39 mouse cellular contexts compared by ENCODE assay signal in the genomic region with DNA sequence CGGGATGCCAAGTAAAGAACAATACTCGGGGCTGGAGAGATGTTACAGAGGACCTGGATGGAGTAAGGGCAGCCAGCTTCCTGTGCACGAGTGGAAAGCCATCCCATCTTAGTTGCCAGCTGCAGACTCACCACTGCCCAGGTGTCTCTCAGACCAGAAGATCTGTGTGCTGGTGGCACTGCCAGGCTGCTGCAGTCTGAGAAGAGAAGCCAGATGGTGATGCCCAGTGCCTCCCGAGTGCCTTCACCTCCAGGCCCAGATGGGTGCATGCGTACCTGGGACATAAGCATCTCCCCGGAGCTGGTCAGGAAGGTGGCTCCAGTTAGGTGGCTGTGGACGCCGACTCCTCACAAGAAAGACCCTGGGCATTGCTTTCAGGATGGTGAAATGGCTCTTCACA. TPM values are rescaled to one million over a fixed set of nuclear protein-coding genes. Genes with fewer than 3 reads are reported as not detected.
"Had no signal": no experiment of that assay in that cellular context is flagged by ENCODE, and none has a peak within 500 bp of the region (broad histone marks: within the 10 kb centered on the region; RNA-seq: fewer than 3 reads in every experiment).

No protein-coding gene starts in this region.

- ATAC-seq: hindbrain, postnatal 0 days; intestine, embryonic 16.5 days had no signal

- H3K9ac ChIP-seq: heart, embryonic 13.5 days; heart, embryonic 15.5 days; hindbrain, embryonic 13.5 days; hindbrain, embryonic 15.5 days; kidney, embryonic 15.5 days; limb, embryonic 13.5 days; limb, embryonic 15.5 days; liver, embryonic 14.5 days had no signal

- H3K4me2 ChIP-seq: heart, embryonic 11.5 days; heart, embryonic 13.5 days; heart, embryonic 15.5 days; hindbrain, embryonic 13.5 days; hindbrain, embryonic 15.5 days; kidney, embryonic 15.5 days; limb, embryonic 13.5 days; limb, embryonic 15.5 days; liver, embryonic 11.5 days had no signal

- H3K4me3 ChIP-seq: heart, adult 2 months; heart, embryonic 13.5 days; heart, embryonic 15.5 days; hindbrain, embryonic 13.5 days; hindbrain, embryonic 15.5 days; kidney, embryonic 15.5 days; limb, embryonic 13.5 days; limb, embryonic 15.5 days had no signal

- H3K9me3 ChIP-seq: heart, embryonic 13.5 days; heart, embryonic 15.5 days; hindbrain, embryonic 13.5 days; hindbrain, embryonic 15.5 days; kidney, embryonic 15.5 days; limb, embryonic 13.5 days; limb, embryonic 15.5 days had no signal

- DNase-seq: gastrocnemius, postnatal 36 days; heart, adult 2 months; heart, postnatal 14 days; heart, postnatal 36 days; kidney, postnatal 14 days; kidney, postnatal 36 days; layer of hippocampus, adult 9-11 months; layer of hippocampus, postnatal 36 days; left cerebral cortex, postnatal 4 days had no signal

- H3K27ac ChIP-seq: heart, adult 2 months; heart, embryonic 13.5 days; heart, embryonic 15.5 days; hindbrain, embryonic 13.5 days; hindbrain, embryonic 15.5 days; hindbrain, postnatal 0 days; kidney, embryonic 15.5 days; kidney, postnatal 0 days; limb, embryonic 13.5 days; limb, embryonic 15.5 days; liver, embryonic 14.5 days had no signal

- H3K27me3 ChIP-seq: heart, embryonic 13.5 days; heart, embryonic 15.5 days; hindbrain, embryonic 13.5 days; hindbrain, embryonic 15.5 days; kidney, embryonic 15.5 days; limb, embryonic 13.5 days; limb, embryonic 15.5 days had no signal

RNA-seq across cellular contexts. Expression of a gene that starts 0.4 kb away (rescaled TPM):
- total RNA-seq: gastrocnemius, adult 18-20 months; gastrocnemius, adult 8-10 months; gastrocnemius, postnatal 36 days; heart, adult 2 months; heart, postnatal 14 days; heart, postnatal 36 days; hematopoietic stem cell, adult 5-6 weeks; hindbrain, postnatal 0 days; layer of hippocampus, adult 18-20 months; layer of hippocampus, adult 8-10 months; layer of hippocampus, postnatal 14 days; layer of hippocampus, postnatal 36 days; left cerebral cortex, adult 18-20 months; left cerebral cortex, adult 8-10 months; left cerebral cortex, postnatal 10 days; left cerebral cortex, postnatal 25 days; left cerebral cortex, postnatal 4 days had no signal
- polyA plus RNA-seq: gonadal fat pad, adult 2 months; heart, adult 2 months; heart, embryonic 11.5 days; heart, embryonic 13.5 days; heart, embryonic 15.5 days; heart, postnatal 0 days; hindbrain, embryonic 11.5 days; hindbrain, embryonic 13.5 days; hindbrain, embryonic 15.5 days; hindbrain, postnatal 0 days; intestine, embryonic 14.5 days; intestine, embryonic 16.5 days; kidney, embryonic 15.5 days; kidney, postnatal 0 days; large intestine, adult 2 months; limb, embryonic 11.5 days; liver, embryonic 11.5 days; liver, embryonic 14.5 days had no signal

RNA-seq across cellular contexts. Expression of a gene that starts 44.8 kb away (rescaled TPM):
- total RNA-seq: gastrocnemius, adult 18-20 months; gastrocnemius, adult 8-10 months; heart, adult 2 months had no signal
- polyA plus RNA-seq: kidney, adult 2 months; large intestine, adult 2 months; liver, embryonic 11.5 days had no signal
